Mouse (Mus musculus) bone marrow macrophage, adult 2 months (primary cell): ENCODE measurements at regions not wholly inside any gene's neighbourhood (a gene's known extent, or its start where the extent isn't known, plus 50 kb on each side); places are given as distances from the start of the nearest gene placed in this dataset.

Source experiments
- CTCF ChIP-seq: IDR thresholded peaks from 2 replicates; pipeline ENCODE4 v1.5.1; 2012; ENCODE audit warnings: low read depth, mild to moderate bottlenecking, low read length, moderate library complexity
- POLR2A ChIP-seq: IDR thresholded peaks from 2 replicates; pipeline ENCODE4 v1.6.1; 2012; ENCODE audit warnings: mild to moderate bottlenecking, low read depth, low read length, borderline replicate concordance

- no peak for TF ChIP-seq CTCF
- TF ChIP-seq POLR2A, result no peak
These were observed 198.5 kb downstream of the Abcc12 start for GRCm38 (mm10) chr8:86381977-86382376.
